Mouse (Mus musculus) stomach, postnatal 0 days (tissue): Measurements from ENCODE around the gene P4ha2.

Experiments
- CTCF ChIP-seq: IDR thresholded peaks from 2 replicates; pipeline ENCODE4 v1.5.1; 2016; ENCODE audit warnings: antibody characterized with exemption, low read depth, mild to moderate bottlenecking, moderate library complexity
- EP300 ChIP-seq: optimal IDR thresholded peaks from 2 replicates; pipeline ENCODE3; 2016; ENCODE audit warnings: antibody characterized with exemption

DNA sequence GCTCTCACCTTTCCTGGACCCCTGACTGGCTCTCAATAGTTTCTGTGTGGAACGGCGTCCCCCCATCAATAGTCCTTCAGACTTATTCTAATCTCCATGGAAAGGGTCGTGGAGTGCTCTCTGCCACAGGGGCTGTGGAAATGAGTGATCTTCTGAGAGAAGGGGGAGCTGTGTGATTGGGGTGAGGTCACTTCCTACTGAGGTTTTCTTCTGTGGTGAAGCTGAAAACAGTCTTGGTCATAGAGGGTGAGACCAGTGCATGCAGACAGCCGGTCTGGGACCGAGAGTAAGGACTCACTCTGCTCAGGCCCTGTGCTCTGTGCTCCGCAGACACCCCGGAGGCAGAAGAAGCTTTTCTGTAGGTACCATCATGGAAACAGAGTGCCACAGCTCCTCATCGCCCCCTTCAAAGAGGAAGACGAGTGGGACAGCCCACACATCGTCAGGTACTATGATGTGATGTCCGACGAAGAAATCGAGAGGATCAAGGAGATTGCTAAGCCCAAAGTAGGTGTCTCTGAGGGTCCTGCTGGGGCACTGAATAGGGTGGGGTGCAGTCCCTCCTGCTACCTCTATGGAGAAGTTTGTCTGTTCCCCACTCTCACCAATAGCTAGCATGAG, 20.0 kb downstream of the P4ha2 start:
- TF ChIP-seq CTCF, result no peak
- TF ChIP-seq EP300, result no peak
